Mouse (Mus musculus) CD4-positive naive resting alpha-beta T cell, adult 76 days (primary cell): ENCODE measurements around the gene Il9. TPM values are rescaled to one million over a fixed set of nuclear protein-coding genes. Genes with fewer than 3 reads are reported as not detected.

Source experiments
- total RNA-seq: library from RNA; stranded (reverse); gene quantifications from one replicate; pipeline ENCODE4 v1.2.4, GENCODE M21; 2023

Gene Il9
- total RNA-seq = not detected

DNA sequence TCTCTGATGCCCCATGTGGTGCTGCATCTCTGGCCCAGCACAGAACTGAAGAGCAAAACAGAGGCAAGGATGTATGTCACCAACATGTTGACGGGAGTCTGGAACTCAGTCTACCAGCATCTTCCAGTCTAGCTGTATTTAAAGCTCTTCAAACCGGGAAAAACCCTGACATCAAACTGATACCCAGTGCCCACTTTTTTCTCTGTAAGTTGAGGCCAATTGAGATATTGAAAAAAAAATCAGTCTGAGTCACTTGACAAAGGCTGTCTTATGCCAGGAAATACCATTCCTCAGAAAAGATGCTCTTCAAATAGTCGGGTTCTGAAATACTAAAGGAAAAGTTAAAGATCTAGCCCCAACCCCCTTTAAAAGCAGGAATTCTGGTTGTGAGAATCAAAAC is at the start of gene Il9:
Il9 (minus strand) TSS at position 101 of the 400 bp plus-strand sequence.

DNA sequence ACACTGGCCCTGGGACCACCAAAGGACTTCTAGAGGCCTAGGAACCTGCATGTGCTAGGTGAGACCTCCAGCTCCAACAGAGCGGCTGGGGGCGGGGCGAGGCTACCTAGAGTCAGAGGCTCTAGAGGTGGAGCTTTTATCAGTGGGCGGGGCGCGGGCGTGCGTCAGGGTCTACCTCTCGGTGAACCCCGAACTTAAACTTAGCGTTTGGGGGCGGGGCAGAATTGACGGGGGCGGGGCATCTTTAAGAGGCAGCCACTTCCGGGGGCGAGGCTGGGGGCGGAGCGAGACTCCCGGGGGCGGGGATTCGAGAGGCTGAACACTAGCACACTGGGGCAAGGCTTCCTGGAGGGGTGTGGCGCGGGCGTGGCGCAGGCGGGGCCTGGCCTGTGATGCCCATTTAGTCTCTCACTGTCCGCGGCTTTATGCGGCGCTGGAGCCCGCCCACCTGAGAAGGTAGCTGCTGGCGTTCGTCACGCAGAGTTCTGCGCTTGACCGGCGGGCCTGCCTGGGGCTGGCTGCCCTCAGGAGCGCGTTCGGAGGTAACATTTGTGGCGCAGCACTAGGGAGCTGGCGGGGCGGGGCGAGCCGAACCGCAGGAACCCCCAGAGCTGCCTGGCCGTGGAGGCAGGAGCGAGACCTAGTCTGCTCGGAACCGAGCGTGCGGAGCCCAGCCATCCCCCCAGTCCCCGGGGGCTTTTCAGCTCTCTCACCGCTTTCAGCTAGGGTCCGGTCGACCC is 40.2 kb upstream of the Il9 start, which contains the start of gene Fbxl21:
Fbxl21 (plus strand) TSS at position 392 of the 740 bp plus-strand sequence.

DNA sequence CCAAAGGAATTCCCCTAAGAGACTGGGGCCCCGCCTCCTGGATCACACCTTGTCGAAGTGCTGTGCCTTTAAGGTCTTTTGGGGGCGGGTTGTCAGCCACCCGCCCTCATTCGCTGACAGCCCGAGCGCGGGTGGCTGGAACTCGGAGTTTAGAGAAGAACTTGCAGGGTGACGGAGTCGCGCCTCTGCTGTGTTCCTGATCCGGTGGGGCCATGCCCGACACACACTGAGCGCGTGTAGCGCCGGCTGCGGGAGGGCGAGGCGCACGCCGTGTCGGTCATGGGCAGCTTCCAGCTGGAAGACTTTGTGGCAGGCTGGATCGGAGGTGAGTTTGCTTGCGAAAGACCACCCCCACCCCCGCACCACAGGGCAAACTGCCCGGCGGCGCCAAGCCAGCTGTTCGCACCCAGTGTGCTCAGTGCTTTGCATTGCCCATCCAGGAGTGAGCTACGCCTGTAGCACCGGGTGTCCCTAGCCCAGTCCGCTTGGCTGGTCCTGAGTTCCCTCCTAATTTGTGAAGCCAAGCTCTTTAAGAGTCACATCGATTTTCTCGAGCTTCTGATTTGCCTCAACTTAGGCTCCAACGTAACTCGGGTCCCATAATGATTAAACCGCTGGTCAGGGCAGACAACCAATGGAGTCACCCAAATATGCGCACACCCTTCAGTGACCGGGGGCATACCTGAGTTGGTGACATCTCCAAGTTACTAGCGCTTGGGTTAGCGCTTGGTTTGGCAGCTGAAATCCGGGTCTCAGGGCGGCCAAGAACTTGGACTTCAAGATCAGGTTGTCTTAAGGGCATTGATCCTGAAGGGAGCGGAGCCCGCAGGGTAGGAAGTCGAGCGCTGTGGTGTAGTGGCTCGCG is 43.6 kb downstream of the Il9 start, which contains the start of gene Slc25a48:
Slc25a48 (plus strand) TSS at position 145 of the 865 bp plus-strand sequence.

Other genes starting within 250 kb of the Il9 start
- gene Neurog1, start 230.1 kb downstream of the Il9 start, total RNA-seq = not detected
- gene Cxcl14, start 185.7 kb downstream of the Il9 start, total RNA-seq = not detected
- gene Gm3045, start 55.7 kb downstream of the Il9 start, total RNA-seq = not detected
- not detected for gene Slc25a48, start 43.9 kb downstream of the Il9 start, total RNA-seq
- gene Fbxl21, start 40.2 kb upstream of the Il9 start, total RNA-seq = 1.1 TPM
- gene Lect2, start 66.3 kb upstream of the Il9 start, total RNA-seq = not detected
- gene Tgfbi, start 127.3 kb upstream of the Il9 start, total RNA-seq = 4.1 TPM
- gene Smad5, start 220.8 kb upstream of the Il9 start, total RNA-seq = 67.8 TPM